Mouse (Mus musculus) G1E (cell line): ENCODE data around the gene Bbox1. TPM values are rescaled to one million over a fixed set of nuclear protein-coding genes. Genes with fewer than 3 reads are reported as not detected.

Source experiments
- ATAC-seq: 2 replicates; pipeline ENCODE4 v1.8.0; 2016; ENCODE audit warnings: mild to moderate bottlenecking; ENCODE audit not compliant: insufficient number of reproducible peaks, poor library complexity, low FRiP score, severe bottlenecking; ENCODE audit errors: extremely low read depth
- DNase-seq: peaks from one replicate; pipeline ENCODE4 v3.0.0; 2012; ENCODE audit warnings: low spot score
- H3K27me3 ChIP-seq: 2 replicates; pipeline ENCODE4 v1.6.1; 2012; ENCODE audit warnings: mild to moderate bottlenecking, low read length, inconsistent platforms; ENCODE audit not compliant: insufficient read depth
- H3K36me3 ChIP-seq: replicated peaks from 2 replicates; pipeline ENCODE3; 2012; ENCODE audit warnings: mild to moderate bottlenecking, inconsistent platforms
- H3K4me1 ChIP-seq: 2 replicates; pipeline ENCODE4 v1.6.1; 2012; ENCODE audit warnings: low read depth, low read length, inconsistent platforms, mixed read lengths; ENCODE audit not compliant: insufficient read depth
- H3K4me3 ChIP-seq: 2 replicates; pipeline ENCODE4 v1.5.1; 2012; ENCODE audit warnings: low read depth, mild to moderate bottlenecking, inconsistent platforms, low read length, moderate library complexity, mixed read lengths
- H3K9me3 ChIP-seq: replicated peaks from 2 replicates; pipeline ENCODE4 v1.6.1; 2012; ENCODE audit warnings: inconsistent platforms
- CTCF ChIP-seq: IDR thresholded peaks from 2 replicates; pipeline ENCODE4 v1.5.1; 2012; ENCODE audit warnings: low read depth, low read length, inconsistent platforms, mixed read lengths
- GATA1 ChIP-seq: IDR thresholded peaks from 2 replicates; pipeline ENCODE4 v1.6.1; 2012; ENCODE audit warnings: borderline replicate concordance, low read length, inconsistent platforms, mixed read lengths
- GATA2 ChIP-seq: IDR thresholded peaks from 2 replicates; pipeline ENCODE4 v1.6.1; 2012; ENCODE audit warnings: low read depth, low read length, inconsistent platforms, borderline replicate concordance
- POLR2AphosphoS5 ChIP-seq: IDR thresholded peaks from 2 replicates; pipeline ENCODE4 v1.6.1; 2012; ENCODE audit warnings: low read depth, low read length, inconsistent platforms; ENCODE audit not compliant: insufficient replicate concordance
- TAL1 ChIP-seq: conservative IDR thresholded peaks from 2 replicates; pipeline ENCODE4 v1.6.1; 2012; ENCODE audit warnings: low read depth, low read length, inconsistent platforms, mixed read lengths
- polyA plus RNA-seq: library from polyadenylated mRNA; stranded (reverse); fragments of >175 nt; gene quantifications from 2 replicates; pipeline ENCODE4 v1.2.3, GENCODE M21; 2012
- total RNA-seq, 2 experiments: library from RNA; stranded (forward) in 1 of 2; stranded (reverse) in 1 of 2; fragments of 200-1000 nt in 1 of 2; fragments of >200 nt in 1 of 2; fragmentation: Nextera tagmentation in 1 of 2; gene quantifications; 2 replicates each; pipeline ENCODE4 v1.2.3; 2014 to 2017

The Bbox1 gene
- total and polyA plus RNA-seq, 3 experiments = 0.05 TPM; not detected in 2

DNA sequence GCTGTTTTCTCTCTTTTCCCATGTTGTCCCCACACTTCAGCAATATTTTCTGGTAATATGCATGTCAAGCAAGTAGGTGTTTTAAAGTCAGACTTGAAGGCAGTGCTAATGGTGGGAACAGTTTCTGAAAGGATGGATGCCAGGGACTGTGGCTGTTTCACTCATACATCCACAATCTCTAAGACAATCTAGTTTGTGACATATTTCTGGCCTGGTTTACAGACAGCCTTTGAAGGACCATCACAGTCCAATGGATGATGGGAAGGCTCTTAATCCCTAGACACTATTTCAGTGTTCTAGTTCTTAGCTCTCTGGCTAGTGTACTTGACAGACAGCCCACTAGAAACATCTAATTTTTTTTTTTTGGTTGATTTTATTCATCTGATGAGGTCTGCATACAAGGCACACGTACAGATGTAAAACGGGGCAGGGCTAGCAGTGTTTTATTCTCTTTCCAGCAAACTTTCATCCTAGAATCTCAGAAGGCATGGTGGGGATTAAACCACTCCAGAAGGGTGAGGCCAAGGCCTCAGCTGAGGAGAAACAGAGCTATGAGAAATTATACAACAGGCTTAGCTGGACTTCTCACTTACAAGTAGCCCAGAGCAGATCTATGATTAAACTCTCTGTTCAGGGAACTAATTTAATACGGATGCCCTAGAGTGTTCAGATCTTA lies 28.4 kb downstream of the Bbox1 start:
- no peak overlapping the region for H3K4me3 ChIP-seq
- H3K9me3 ChIP-seq = no peaks in the 10 kb centered on the region
- ATAC-seq = no peak
- TF ChIP-seq CTCF (no peak), POLR2AphosphoS5 (no peak), TAL1 (no peak), GATA1 (no peak), GATA2 (no peak)
- no peaks in the 10 kb centered on the region for H3K36me3 ChIP-seq
- no peaks in the 10 kb centered on the region for H3K27me3 ChIP-seq
- no peak for DNase-seq
- H3K4me1 ChIP-seq = no peaks in the 10 kb centered on the region

DNA sequence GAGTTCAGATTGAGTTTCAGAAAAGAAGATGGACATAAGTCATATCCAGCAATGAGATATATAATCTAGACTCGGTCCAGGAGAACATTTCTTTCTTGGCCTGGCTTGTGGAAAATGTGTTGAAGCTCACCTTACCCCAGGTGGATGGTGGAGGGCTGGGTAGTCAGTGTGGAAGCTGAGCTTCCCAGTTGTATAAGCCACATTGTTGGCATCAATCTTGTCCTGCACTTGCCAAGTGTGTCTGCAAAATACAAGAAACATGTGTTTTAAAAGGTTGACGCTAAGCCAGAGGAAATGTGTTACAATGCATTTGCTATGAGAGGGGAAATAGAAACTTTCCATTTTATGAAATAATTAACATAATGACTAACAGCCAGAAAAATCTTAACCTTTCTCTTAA lies 38.9 kb downstream of the Bbox1 start:
- H3K27me3 ChIP-seq = no peaks in the 10 kb centered on the region
- DNase-seq = no peak
- no peak for TF ChIP-seq GATA1
- no peak for TF ChIP-seq GATA2
- TF ChIP-seq POLR2AphosphoS5 = no peak
- TF ChIP-seq CTCF = no peak
- TF ChIP-seq TAL1 = no peak
- no peaks in the 10 kb centered on the region for H3K9me3 ChIP-seq
- no peaks in the 10 kb centered on the region for H3K36me3 ChIP-seq
- no peak overlapping the region for H3K4me3 ChIP-seq
- no peaks in the 10 kb centered on the region for H3K4me1 ChIP-seq
- ATAC-seq = no peak

DNA sequence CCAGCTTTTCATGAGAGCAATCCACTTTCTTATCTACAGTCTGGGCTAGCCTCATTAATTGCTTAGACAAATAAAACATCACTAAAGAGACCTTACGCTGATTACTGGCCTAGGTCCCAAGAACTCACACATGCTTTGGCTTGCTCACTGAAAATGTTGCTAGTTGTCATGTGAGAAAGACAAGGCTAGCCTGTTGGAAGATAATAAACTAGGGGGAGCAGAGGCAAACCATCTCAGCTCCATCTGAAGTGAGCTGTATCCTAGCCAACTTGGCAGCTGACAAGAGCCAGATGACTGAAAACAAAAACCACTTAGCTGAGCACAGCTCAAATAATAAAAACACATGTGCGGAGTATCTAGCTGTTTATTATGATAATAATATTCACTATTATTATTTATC lies 40.2 kb downstream of the Bbox1 start:
- no peak for TF ChIP-seq GATA2
- TF ChIP-seq CTCF = no peak
- no peak for TF ChIP-seq GATA1
- TF ChIP-seq TAL1 = no peak
- no peak for TF ChIP-seq POLR2AphosphoS5
- Histone ChIP-seq H3K4me1 (no peaks in the 10 kb centered on the region), H3K9me3 (no peaks in the 10 kb centered on the region), H3K36me3 (no peaks in the 10 kb centered on the region), H3K4me3 (no peak overlapping the region), H3K27me3 (no peaks in the 10 kb centered on the region)
- ATAC-seq (no peak), DNase-seq (no peak)

DNA sequence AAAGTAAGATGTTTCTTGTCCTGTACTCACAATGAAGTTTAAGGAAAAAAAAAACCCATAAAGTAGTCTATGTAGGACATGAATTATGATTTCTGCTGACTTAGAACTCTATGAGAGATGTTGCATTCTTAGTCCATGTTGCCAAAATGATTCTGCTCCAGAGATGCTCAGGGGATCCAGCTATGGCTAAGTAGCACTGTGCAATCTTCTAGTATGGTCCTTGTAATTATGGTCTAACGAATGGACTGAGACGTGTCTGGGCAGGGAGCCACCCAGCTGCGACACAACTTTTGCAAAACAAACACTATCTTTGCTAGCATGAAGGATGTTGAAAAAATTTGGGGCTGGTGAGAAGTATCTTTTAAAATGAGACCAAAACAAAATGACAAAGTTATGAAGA lies 45.1 kb downstream of the Bbox1 start:
- TF ChIP-seq GATA1 (no peak), GATA2 (no peak), TAL1 (no peak), POLR2AphosphoS5 (no peak), CTCF (no peak)
- no peak for ATAC-seq
- H3K4me1 ChIP-seq = no peaks in the 10 kb centered on the region

DNA sequence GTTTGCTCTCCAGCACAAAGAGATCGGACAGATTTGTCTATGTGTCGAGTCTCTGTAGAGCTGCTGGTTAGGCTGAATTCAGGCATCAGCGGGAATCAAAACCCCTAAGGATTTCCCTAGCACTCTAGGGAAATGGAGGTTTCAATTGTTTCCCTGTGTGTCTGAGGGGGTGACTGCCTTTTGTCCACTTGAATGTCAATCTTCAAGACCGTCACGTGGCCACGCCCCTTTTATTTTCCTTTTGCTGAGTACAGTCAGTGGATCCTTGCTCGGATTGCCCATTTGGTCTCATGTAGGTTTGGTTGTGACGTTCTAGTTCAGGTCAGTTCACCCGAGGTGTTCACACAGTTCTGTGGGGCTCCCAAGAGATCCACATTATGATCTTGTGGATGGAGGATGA lies 82.1 kb downstream of the Bbox1 start:
- Histone ChIP-seq H3K36me3 (no peaks in the 10 kb centered on the region), H3K4me3 (no peak overlapping the region), H3K4me1 (peaks cover 33% of the 10 kb centered on the region), H3K9me3 (no peaks in the 10 kb centered on the region), H3K27me3 (no peaks in the 10 kb centered on the region)
- ATAC-seq (no peak), DNase-seq (no peak)
- TF ChIP-seq CTCF (no peak), GATA2 (no peak), POLR2AphosphoS5 (no peak), TAL1 (no peak), GATA1 (no peak)

More for the DNA sequence above, 45.1 kb downstream of the Bbox1 start:
- Histone ChIP-seq H3K27me3 (no peaks in the 10 kb centered on the region), H3K9me3 (no peaks in the 10 kb centered on the region), H3K4me3 (no peak overlapping the region), H3K36me3 (no peaks in the 10 kb centered on the region)
- no peak for DNase-seq

DNA sequence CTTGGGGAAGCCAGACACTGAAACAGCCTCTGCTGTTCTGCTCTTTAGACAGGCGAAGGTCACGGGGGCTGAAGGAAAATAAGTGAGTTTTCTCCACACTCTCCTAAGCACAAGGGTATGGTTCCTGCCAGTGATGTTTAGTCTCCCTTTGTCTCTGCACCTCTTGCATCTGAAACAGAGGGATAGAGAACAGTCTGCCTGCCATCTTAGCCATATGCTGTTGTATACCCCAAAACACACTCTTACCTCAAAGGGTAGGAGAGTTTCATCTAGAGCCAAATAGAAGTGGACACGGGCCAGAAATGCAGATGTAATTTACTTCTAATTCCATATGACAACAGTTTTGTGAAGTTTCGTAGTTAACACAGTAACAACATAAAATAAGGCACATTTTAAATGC lies 83.6 kb downstream of the Bbox1 start:
- DNase-seq = no peak
- H3K4me1 ChIP-seq = peaks cover 46% of the 10 kb centered on the region
- TF ChIP-seq GATA1 (no peak), TAL1 (no peak), CTCF (no peak), GATA2 (no peak), POLR2AphosphoS5 (no peak)
- ATAC-seq = no peak
- H3K27me3 ChIP-seq = no peaks in the 10 kb centered on the region
- no peaks in the 10 kb centered on the region for H3K36me3 ChIP-seq
- H3K4me3 ChIP-seq = no peak overlapping the region
- H3K9me3 ChIP-seq = no peaks in the 10 kb centered on the region
